Mouse (Mus musculus): ENCODE measurements around the gene Urad. TPM values are rescaled to one million over a fixed set of nuclear protein-coding genes. Genes with fewer than 3 reads are reported as not detected.

Gene Urad
- polyA plus RNA-seq, 1 experiment from 2014 or later = not detected

- Histone ChIP-seq H3K27ac (ENCODE audit: low read length) (no peak overlapping the region), H3K4me2 (ENCODE audit: low read length) (no peak overlapping the region), H3K4me1 (replicated peaks; ENCODE audit: control insufficient read depth, insufficient read depth, low read length) (no peaks in the 10 kb centered on the region), H3K27me3 (replicated peaks; ENCODE audit: control insufficient read depth, insufficient read depth, low read length) (peaks cover 88% of the 10 kb centered on the region), H3K9me3 (ENCODE audit: control insufficient read depth, low read length) (no peaks in the 10 kb centered on the region), H3K4me3 (replicated peaks; ENCODE audit: low read length) (no peak overlapping the region), H3K36me3 (ENCODE audit: control insufficient read depth, insufficient read depth) (no peaks in the 10 kb centered on the region), H3K9ac (replicated peaks; ENCODE audit: low read depth, low read length) (no peak overlapping the region)
- 2% methylated on average over 48 of the region's 48 CpGs for WGBS
- no peak for ATAC-seq
Measured at GRCm38 (mm10) chr5:147274174-147275141, 47.8 kb downstream of the Urad start.

- no peak overlapping the region for H3K4me3 ChIP-seq (replicated peaks; ENCODE audit: low read length)
- no peaks in the 10 kb centered on the region for H3K4me1 ChIP-seq (replicated peaks; ENCODE audit: control insufficient read depth, insufficient read depth, low read length)
- ATAC-seq = no peak
- H3K36me3 ChIP-seq (ENCODE audit: control insufficient read depth, insufficient read depth) = no peaks in the 10 kb centered on the region
- H3K27me3 ChIP-seq (replicated peaks; ENCODE audit: control insufficient read depth, insufficient read depth, low read length) = peaks cover 88% of the 10 kb centered on the region
- H3K9ac ChIP-seq (replicated peaks; ENCODE audit: low read depth, low read length) = no peak overlapping the region
- 2% methylated on average over 10 of the region's 10 CpGs for WGBS
- no peaks in the 10 kb centered on the region for H3K9me3 ChIP-seq (ENCODE audit: control insufficient read depth, low read length)
- no peak overlapping the region for H3K4me2 ChIP-seq (ENCODE audit: low read length)
- no peak overlapping the region for H3K27ac ChIP-seq (ENCODE audit: low read length)
Measured at GRCm38 (mm10) chr5:147272808-147273345, 49.4 kb downstream of the Urad start.

- no peak for ATAC-seq
- H3K4me3 ChIP-seq (replicated peaks; ENCODE audit: low read length) = no peak overlapping the region
- H3K9ac ChIP-seq (replicated peaks; ENCODE audit: low read depth, low read length) = no peak overlapping the region
- H3K4me1 ChIP-seq (replicated peaks; ENCODE audit: control insufficient read depth, insufficient read depth, low read length) = no peaks in the 10 kb centered on the region
- H3K27ac ChIP-seq (ENCODE audit: low read length) = no peak overlapping the region
- H3K4me2 ChIP-seq (ENCODE audit: low read length) = no peak overlapping the region
- H3K27me3 ChIP-seq (replicated peaks; ENCODE audit: control insufficient read depth, insufficient read depth, low read length) = peaks cover 88% of the 10 kb centered on the region
- no peaks in the 10 kb centered on the region for H3K36me3 ChIP-seq (ENCODE audit: control insufficient read depth, insufficient read depth)
- no peaks in the 10 kb centered on the region for H3K9me3 ChIP-seq (ENCODE audit: control insufficient read depth, low read length)
- WGBS = 4% methylated on average over 12 of the region's 12 CpGs
Measured at GRCm38 (mm10) chr5:147272046-147272807, 50.0 kb downstream of the Urad start.

- ATAC-seq = no peak
- Histone ChIP-seq H3K27ac (ENCODE audit: low read length) (no peak overlapping the region), H3K36me3 (ENCODE audit: control insufficient read depth, insufficient read depth) (no peaks in the 10 kb centered on the region), H3K4me1 (replicated peaks; ENCODE audit: control insufficient read depth, insufficient read depth, low read length) (no peaks in the 10 kb centered on the region), H3K9ac (replicated peaks; ENCODE audit: low read depth, low read length) (no peak overlapping the region), H3K9me3 (ENCODE audit: control insufficient read depth, low read length) (no peaks in the 10 kb centered on the region), H3K27me3 (replicated peaks; ENCODE audit: control insufficient read depth, insufficient read depth, low read length) (peaks cover 89% of the 10 kb centered on the region), H3K4me3 (replicated peaks; ENCODE audit: low read length) (no peak overlapping the region), H3K4me2 (ENCODE audit: low read length) (no peak overlapping the region)
- under 1% methylated on average over 29 of the region's 29 CpGs for WGBS
Measured at GRCm38 (mm10) chr5:147270673-147271655, 51.3 kb downstream of the Urad start.

- no peak for ATAC-seq
- Histone ChIP-seq H3K4me3 (replicated peaks; ENCODE audit: low read length) (no peak within 1 kb of the TSS), H3K4me1 (replicated peaks; ENCODE audit: control insufficient read depth, insufficient read depth, low read length) (no peaks in the 10 kb centered on the region), H3K9me3 (ENCODE audit: control insufficient read depth, low read length) (no peaks in the 10 kb centered on the region), H3K36me3 (ENCODE audit: control insufficient read depth, insufficient read depth) (no peaks in the 10 kb centered on the region), H3K9ac (replicated peaks; ENCODE audit: low read depth, low read length) (no peak within 1 kb of the TSS), H3K4me2 (ENCODE audit: low read length) (no peak within 1 kb of the TSS), H3K27me3 (replicated peaks; ENCODE audit: control insufficient read depth, insufficient read depth, low read length) (peaks cover 89% of the 10 kb centered on the region), H3K27ac (ENCODE audit: low read length) (no peak within 1 kb of the TSS)
- 0% methylated on average over 38 of the region's 44 CpGs for WGBS
Measured at GRCm38 (mm10) chr5:147269926-147270672, 52.1 kb downstream of the Urad start, which contains the start of gene Pdx1. Pdx1 (plus strand) TSS chr5:147269959.

GRCm38 (mm10) chr5:147269371-147269770 lies 52.9 kb downstream of the Urad start:
- WGBS = 3% methylated on average over 6 of the region's 6 CpGs
- no peak for ATAC-seq
- no peaks in the 10 kb centered on the region for H3K36me3 ChIP-seq (ENCODE audit: control insufficient read depth, insufficient read depth)

GRCm38 (mm10) chr5:147268728-147269127 lies 53.5 kb downstream of the Urad start:
- ATAC-seq = no peak
- no peaks in the 10 kb centered on the region for H3K9me3 ChIP-seq (ENCODE audit: control insufficient read depth, low read length)
- no peak overlapping the region for H3K4me2 ChIP-seq (ENCODE audit: low read length)
- no peaks in the 10 kb centered on the region for H3K4me1 ChIP-seq (replicated peaks; ENCODE audit: control insufficient read depth, insufficient read depth, low read length)
- H3K27me3 ChIP-seq (replicated peaks; ENCODE audit: control insufficient read depth, insufficient read depth, low read length) = peaks cover 86% of the 10 kb centered on the region
- no peak overlapping the region for H3K4me3 ChIP-seq (replicated peaks; ENCODE audit: low read length)
- no peak overlapping the region for H3K9ac ChIP-seq (replicated peaks; ENCODE audit: low read depth, low read length)
- H3K36me3 ChIP-seq (ENCODE audit: control insufficient read depth, insufficient read depth) = no peaks in the 10 kb centered on the region
- 0% methylated on average over 8 of the region's 8 CpGs for WGBS
- no peak overlapping the region for H3K27ac ChIP-seq (ENCODE audit: low read length)

More at GRCm38 (mm10) chr5:147269371-147269770, 52.9 kb downstream of the Urad start:
- Histone ChIP-seq H3K9me3 (ENCODE audit: control insufficient read depth, low read length) (no peaks in the 10 kb centered on the region), H3K27ac (ENCODE audit: low read length) (no peak overlapping the region), H3K27me3 (replicated peaks; ENCODE audit: control insufficient read depth, insufficient read depth, low read length) (peaks cover 86% of the 10 kb centered on the region), H3K4me2 (ENCODE audit: low read length) (no peak overlapping the region), H3K9ac (replicated peaks; ENCODE audit: low read depth, low read length) (no peak overlapping the region), H3K4me3 (replicated peaks; ENCODE audit: low read length) (no peak overlapping the region), H3K4me1 (replicated peaks; ENCODE audit: control insufficient read depth, insufficient read depth, low read length) (no peaks in the 10 kb centered on the region)

- Histone ChIP-seq H3K36me3 (ENCODE audit: control insufficient read depth, insufficient read depth) (no peaks in the 10 kb centered on the region), H3K27ac (ENCODE audit: low read length) (no peak overlapping the region), H3K4me2 (ENCODE audit: low read length) (no peak overlapping the region), H3K9me3 (ENCODE audit: control insufficient read depth, low read length) (no peaks in the 10 kb centered on the region), H3K27me3 (replicated peaks; ENCODE audit: control insufficient read depth, insufficient read depth, low read length) (peaks cover 84% of the 10 kb centered on the region), H3K9ac (replicated peaks; ENCODE audit: low read depth, low read length) (no peak overlapping the region), H3K4me3 (replicated peaks; ENCODE audit: low read length) (no peak overlapping the region), H3K4me1 (replicated peaks; ENCODE audit: control insufficient read depth, insufficient read depth, low read length) (no peaks in the 10 kb centered on the region)
- WGBS = 5% methylated on average over 6 of the region's 6 CpGs
- ATAC-seq = no peak
Measured at GRCm38 (mm10) chr5:147267434-147267833, 54.8 kb downstream of the Urad start.

Data from forebrain, embryonic 16.5 days (tissue).